Mouse (Mus musculus) bone marrow, adult 2 months (tissue): ENCODE results near the gene Usp17lb.

Experiments used
- CTCF ChIP-seq: fragments of 200-500 bp; IDR thresholded peaks from 2 replicates; pipeline ENCODE4 v1.5.1; 2011; ENCODE audit warnings: low read length, control low read depth; ENCODE audit not compliant: control insufficient read depth, insufficient read depth
- POLR2A ChIP-seq: fragments of 200-500 bp; IDR thresholded peaks from 2 replicates; pipeline ENCODE4 v1.6.1; 2011; ENCODE audit warnings: low read depth, mild to moderate bottlenecking, control low read depth, low read length, borderline replicate concordance; ENCODE audit not compliant: control insufficient read depth

GRCm38 (mm10) chr7:104843731-104844287 is 1.4 kb upstream of the Usp17lb start:
- TF ChIP-seq POLR2A (no peak), CTCF (no peak)
